Mouse (Mus musculus) liver, embryonic 14.5 days (tissue): ENCODE measurements around the gene Derl3. TPM values are rescaled to one million over a fixed set of nuclear protein-coding genes. Genes with fewer than 3 reads are reported as not detected.

Experiments
- ATAC-seq: fragments of 200-750 bp; cut with Nextera tagmentation; 2 replicates; pipeline ENCODE4 v1.8.0; 2017; ENCODE audit warnings: moderate number of reproducible peaks, mild to moderate bottlenecking, moderate library complexity; ENCODE audit not compliant: insufficient read depth
- DNase-seq, 3 experiments: peaks; one replicate each; pipeline ENCODE4 v3.0.0-alpha.2; 2012 to 2013; ENCODE audit warnings: low read depth in 3 of 3, low spot score in 3 of 3
- H3K27ac ChIP-seq: fragments of 300-500 bp; sonication (generic); 2 replicates; pipeline ENCODE4 v1.5.1; 2014; ENCODE audit warnings: moderate library complexity, mild to moderate bottlenecking, control low read depth, inconsistent platforms
- H3K27me3 ChIP-seq: fragments of 300-500 bp; sonication (generic); 2 replicates; pipeline ENCODE4 v1.6.1; 2014; ENCODE audit warnings: mild to moderate bottlenecking, low read length, moderate library complexity; ENCODE audit not compliant: control insufficient read depth, insufficient read depth
- H3K36me3 ChIP-seq: fragments of 300-500 bp; sonication (generic); replicated peaks from 2 replicates; pipeline ENCODE4 v1.6.1; 2014; ENCODE audit warnings: low read depth; ENCODE audit not compliant: control insufficient read depth, insufficient read depth
- H3K4me1 ChIP-seq, 2 experiments: fragments of 200-500 bp in 1 of 2; fragments of 300-500 bp in 1 of 2; sonication (generic) in 1 of 2; replicated peaks; 2 replicates each; pipeline ENCODE4 v1.6.1; 2012 to 2014; ENCODE audit warnings: antibody characterized with exemption in 1 of 2, inconsistent platforms in 1 of 2, low read length in 1 of 2; ENCODE audit not compliant: control insufficient read depth in 2 of 2, insufficient read depth in 2 of 2
- H3K4me2 ChIP-seq: fragments of 300-500 bp; sonication (generic); 2 replicates; pipeline ENCODE4 v1.6.1; 2014; ENCODE audit warnings: low read depth, mild to moderate bottlenecking, control low read depth, moderate library complexity
- H3K4me3 ChIP-seq, 2 experiments: fragments of 200-500 bp in 1 of 2; fragments of 300-500 bp in 1 of 2; sonication (generic) in 1 of 2; 2 replicates each; pipeline ENCODE4 v1.5.1; 2012 to 2014; ENCODE audit warnings: low read depth in 2 of 2, low read length in 2 of 2, mild to moderate bottlenecking in 2 of 2, control low read depth in 1 of 2, inconsistent platforms in 1 of 2, moderate library complexity in 1 of 2; ENCODE audit not compliant: insufficient read depth in 1 of 2
- H3K9ac ChIP-seq: fragments of 300-500 bp; sonication (generic); replicated peaks from 2 replicates; pipeline ENCODE4 v1.6.1; 2014; ENCODE audit warnings: mild to moderate bottlenecking, control low read depth, moderate library complexity
- H3K9me3 ChIP-seq: fragments of 300-500 bp; sonication (generic); 2 replicates; pipeline ENCODE4 v1.6.1; 2016; ENCODE audit warnings: low read length, mixed read lengths; ENCODE audit not compliant: control insufficient read depth
- CTCF ChIP-seq: IDR thresholded peaks from 2 replicates; pipeline ENCODE4 v1.5.1; 2016; ENCODE audit warnings: antibody characterized with exemption, low read depth, control low read depth
- EP300 ChIP-seq: IDR thresholded peaks from 2 replicates; pipeline ENCODE4 v1.6.1; 2016; ENCODE audit warnings: antibody characterized with exemption, low read depth
- WGBS: fragments of 180-500 bp; shearing (Covaris S2); extraction: QIAGEN DNeasy Blood & Tissue Kit; methylation state at CpG from one replicate; pipeline ENCODE4 v1.1.7; 2014; ENCODE audit not compliant: insufficient replicate concordance; 5-methylcytosine and 5-hydroxymethylcytosine counted together
- polyA plus RNA-seq, 2 experiments: library from polyadenylated mRNA; depleted of rRNA in 1 of 2; stranded (reverse) in 1 of 2; unstranded in 1 of 2; fragments of >200 nt; fragmentation: Nextera tagmentation in 1 of 2; extraction: Ambion mirVana in 1 of 2; gene quantifications; 2 replicates each; pipeline versions ENCODE4 v1.2.1 to v1.2.3; 2012 to 2014

The Derl3 gene
- polyA plus RNA-seq, 2 experiments: 0.18 to 0.47 TPM

GRCm38 (mm10) chr10:75919026-75919425, 25.8 kb downstream of the Derl3 start:
- no peak overlapping the region for H3K27ac ChIP-seq
- H3K36me3 ChIP-seq: peaks cover 10% of the 10 kb centered on the region; the same call in 1 of the 2 replicates
- H3K4me1 ChIP-seq: peaks cover 11 to 12% of the 10 kb centered on the region in 2 experiments
- DNase-seq (no peak), ATAC-seq (no peak)
- no peaks in the 10 kb centered on the region for H3K9me3 ChIP-seq
- H3K4me2 ChIP-seq: no peak overlapping the region
- no peak for TF ChIP-seq EP300
- TF ChIP-seq CTCF: no peak
- H3K9ac ChIP-seq: no peak overlapping the region
- 77% methylated on average over 5 of the region's 5 CpGs for WGBS
- no peaks in the 10 kb centered on the region for H3K27me3 ChIP-seq
- H3K4me3 ChIP-seq: no peak overlapping the region

GRCm38 (mm10) chr10:75921026-75921725, 28.0 kb downstream of the Derl3 start, which contains the start of gene Smarcb1:
TSS of gene Smarcb1 (minus strand) at chr10:75921617.
- H3K36me3 ChIP-seq: peaks cover 5% of the 10 kb centered on the region; the same call in 1 of the 2 replicates
- H3K4me2 ChIP-seq: peak within 1 kb of the TSS; percentile 99
- peaks cover 11 to 12% of the 10 kb centered on the region in 2 experiments for H3K4me1 ChIP-seq
- H3K4me3 ChIP-seq: peak within 1 kb of the TSS; percentile 81 to 89
- peak; percentile 94 for ATAC-seq
- TF ChIP-seq CTCF (no peak), EP300 (no peak)
- under 1% methylated on average over 76 of the region's 76 CpGs for WGBS
- no peaks in the 10 kb centered on the region for H3K9me3 ChIP-seq
- peak; percentile 87 to 91 (median 90) for DNase-seq
- no peaks in the 10 kb centered on the region for H3K27me3 ChIP-seq
- peak within 1 kb of the TSS; percentile 87 for H3K9ac ChIP-seq
- peak within 1 kb of the TSS; percentile 67 for H3K27ac ChIP-seq

- WGBS: 5% methylated on average over 22 of the region's 22 CpGs
- H3K36me3 ChIP-seq: peaks cover 3% of the 10 kb centered on the region; the same call in 1 of the 2 replicates
Observed at GRCm38 (mm10) chr10:75921726-75922560, 28.7 kb downstream of the Derl3 start.

GRCm38 (mm10) chr10:75924324-75924723, 31.1 kb downstream of the Derl3 start:
- Histone ChIP-seq H3K9me3 (no peaks in the 10 kb centered on the region), H3K27me3 (peaks cover 2% of the 10 kb centered on the region; the same call in 1 of the 2 replicates), H3K4me2 (no peak overlapping the region), H3K9ac (no peak overlapping the region), H3K4me1 (peaks cover 11 to 12% of the 10 kb centered on the region in 2 experiments), H3K27ac (no peak overlapping the region), H3K36me3 (peaks cover 2% of the 10 kb centered on the region; the same call in 1 of the 2 replicates), H3K4me3 (no peak overlapping the region)
- ATAC-seq (no peak), DNase-seq (no peak)
- TF ChIP-seq EP300 (no peak), CTCF (peak; percentile 58)
- 54% methylated on average over 2 of the region's 2 CpGs for WGBS

More at GRCm38 (mm10) chr10:75921726-75922560, 28.7 kb downstream of the Derl3 start:
- peaks cover 11 to 12% of the 10 kb centered on the region in 2 experiments for H3K4me1 ChIP-seq
- peak overlapping the region; percentile 99 for H3K4me2 ChIP-seq
- H3K4me3 ChIP-seq: peak overlapping the region; percentile 81 to 89
- ATAC-seq (peak; percentile 48), DNase-seq (no peak)
- no peaks in the 10 kb centered on the region for H3K27me3 ChIP-seq
- H3K9ac ChIP-seq: peak overlapping the region; percentile 87
- TF ChIP-seq EP300 (no peak), CTCF (no peak)
- no peaks in the 10 kb centered on the region for H3K9me3 ChIP-seq
- peak overlapping the region; percentile 67 for H3K27ac ChIP-seq

GRCm38 (mm10) chr10:75926396-75926795, 33.2 kb downstream of the Derl3 start:
- 50% methylated on average over 13 of the region's 13 CpGs for WGBS
- Histone ChIP-seq H3K9me3 (no peaks in the 10 kb centered on the region), H3K36me3 (no peaks in the 10 kb centered on the region), H3K27ac (no peak overlapping the region), H3K4me1 (peaks cover 4 to 9% of the 10 kb centered on the region in 2 experiments), H3K9ac (no peak overlapping the region), H3K4me2 (no peak overlapping the region), H3K4me3 (no peak overlapping the region), H3K27me3 (peaks cover 23% of the 10 kb centered on the region)
- TF ChIP-seq EP300 (no peak), CTCF (no peak)
- DNase-seq: no peak
- no peak for ATAC-seq
